Mouse (Mus musculus): ENCODE measurements around the gene Zfp616. TPM values are rescaled to one million over a fixed set of nuclear protein-coding genes. Genes with fewer than 3 reads are reported as not detected.

Gene Zfp616
- not detected in 2 replicates for polyA plus RNA-seq (2015; fragmentation: Nextera tagmentation; extraction: Ambion mirVana)

- no peak within 1 kb of the TSS for H3K9ac ChIP-seq
- H3K9me3 ChIP-seq = peaks cover 29% of the 10 kb centered on the region; the same call in 1 of the 2 replicates
- no peak within 1 kb of the TSS for H3K27ac ChIP-seq (replicated peaks)
- H3K4me2 ChIP-seq = no peak within 1 kb of the TSS
- no peak for ATAC-seq (ENCODE audit: low read depth)
- 89% methylated on average over 1 of the region's 1 CpGs for WGBS
- no peaks in the 10 kb centered on the region for H3K4me1 ChIP-seq (replicated peaks)
- no peak within 1 kb of the TSS for H3K4me3 ChIP-seq
- H3K27me3 ChIP-seq = no peaks in the 10 kb centered on the region
- no peaks in the 10 kb centered on the region for H3K36me3 ChIP-seq
These were observed at the start of gene Zfp616 for GRCm38 (mm10) chr11:74069655-74070054. Gene Zfp616, plus strand, starts transcription at chr11:74069955.

DNA sequence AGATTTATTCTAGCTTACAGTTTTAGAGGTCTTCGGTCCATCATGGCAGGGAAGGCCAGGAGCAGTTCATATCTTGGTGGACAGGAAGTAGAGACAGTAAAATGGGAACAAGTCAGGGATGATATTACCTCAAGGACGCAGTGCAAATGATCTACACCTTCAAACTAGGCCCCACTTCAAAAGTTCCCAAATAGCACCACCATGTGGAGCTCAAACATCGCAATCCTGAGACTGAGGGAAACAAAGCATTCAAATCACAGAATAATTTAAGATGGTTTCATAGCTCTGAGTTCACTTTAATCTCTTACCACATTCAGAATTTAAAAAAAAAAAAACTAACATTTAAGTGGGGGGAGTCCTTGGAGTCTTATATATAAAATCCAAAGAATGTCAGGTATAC is 18.4 kb upstream of the Zfp616 start:
- 72% methylated on average over 3 of the region's 3 CpGs for WGBS
- H3K4me3 ChIP-seq = no peak overlapping the region
- ATAC-seq (ENCODE audit: low read depth) = no peak
- H3K9ac ChIP-seq = no peak overlapping the region
- peaks cover 29% of the 10 kb centered on the region for H3K9me3 ChIP-seq
- no peaks in the 10 kb centered on the region for H3K27me3 ChIP-seq
- H3K27ac ChIP-seq (replicated peaks) = no peak overlapping the region
- H3K4me2 ChIP-seq = no peak overlapping the region
- H3K4me1 ChIP-seq (replicated peaks) = no peaks in the 10 kb centered on the region
- no peaks in the 10 kb centered on the region for H3K36me3 ChIP-seq

DNA sequence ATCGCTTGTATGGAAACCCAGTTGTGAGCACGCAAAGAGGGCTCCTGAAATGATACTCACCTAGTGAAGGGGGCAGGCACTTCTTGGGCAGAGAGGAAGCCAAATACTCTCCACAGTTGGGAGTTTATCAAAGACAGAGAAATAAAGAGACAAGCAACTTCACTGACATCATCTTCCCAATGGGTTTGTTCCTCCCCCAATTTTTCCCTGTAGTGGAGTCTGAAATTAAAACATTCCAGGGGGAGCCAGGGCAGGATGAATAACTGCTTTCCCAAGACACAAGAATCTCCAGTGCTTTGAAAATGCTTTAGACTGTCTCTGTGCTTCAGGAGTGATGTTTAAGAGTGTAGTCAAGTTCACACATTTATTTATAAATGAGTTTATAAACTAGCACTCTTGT is 13.3 kb upstream of the Zfp616 start, which contains the start of the genes Olfr139 and Olfr399:
TSS of gene Olfr139 (minus strand) at position 101 of the 400 bp plus-strand sequence.
TSS of gene Olfr399 (minus strand) at position 165 of the 400 bp plus-strand sequence.
- 68% methylated on average over 2 of the region's 2 CpGs for WGBS

DNA sequence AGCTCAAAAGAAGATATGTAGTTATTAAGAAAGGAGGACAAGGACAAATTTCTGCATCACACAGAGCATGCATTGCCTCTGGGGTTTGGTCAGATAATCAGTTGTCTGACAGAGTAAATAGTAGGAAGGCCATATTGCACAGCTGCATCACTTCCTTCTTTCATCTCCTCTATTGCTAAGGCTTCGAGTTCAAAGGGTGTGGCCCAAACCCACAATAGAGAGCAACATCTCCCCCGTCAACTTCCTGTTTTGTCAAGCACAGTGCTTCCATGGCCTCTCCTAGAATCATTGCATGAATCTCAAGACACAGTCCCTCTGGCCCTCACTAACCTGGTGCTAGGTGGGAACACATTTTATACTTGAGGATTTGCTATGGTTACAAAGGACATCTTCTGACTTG is 31.0 kb downstream of the Zfp616 start:
- no peak for ATAC-seq (ENCODE audit: low read depth)
- Histone ChIP-seq H3K9me3 (peaks cover 12% of the 10 kb centered on the region; the same call in 1 of the 2 replicates), H3K27me3 (no peaks in the 10 kb centered on the region), H3K27ac (replicated peaks) (no peak overlapping the region), H3K36me3 (no peaks in the 10 kb centered on the region), H3K4me1 (replicated peaks) (no peaks in the 10 kb centered on the region), H3K4me2 (no peak overlapping the region), H3K4me3 (no peak overlapping the region), H3K9ac (no peak overlapping the region)
- WGBS = 69% methylated on average over 2 of the region's 2 CpGs

More for the DNA sequence above, 13.3 kb upstream of the Zfp616 start, which contains the start of the genes Olfr139 and Olfr399:
- H3K4me1 ChIP-seq (replicated peaks) = no peaks in the 10 kb centered on the region
- H3K27me3 ChIP-seq = no peaks in the 10 kb centered on the region
- H3K4me2 ChIP-seq = no peak within 1 kb of the TSS
- no peak within 1 kb of the TSS for H3K9ac ChIP-seq
- ATAC-seq (ENCODE audit: low read depth) = no peak
- no peak within 1 kb of the TSS for H3K4me3 ChIP-seq
- H3K27ac ChIP-seq (replicated peaks) = no peak within 1 kb of the TSS
- H3K36me3 ChIP-seq = no peaks in the 10 kb centered on the region
- peaks cover 20% of the 10 kb centered on the region for H3K9me3 ChIP-seq

GRCm38 (mm10) chr11:74101507-74101906 is 31.8 kb downstream of the Zfp616 start:
- 54% methylated on average over 2 of the region's 2 CpGs for WGBS
- no peak overlapping the region for H3K4me2 ChIP-seq
- no peak overlapping the region for H3K9ac ChIP-seq
- peaks cover 12% of the 10 kb centered on the region; the same call in 1 of the 2 replicates for H3K9me3 ChIP-seq
- ATAC-seq (ENCODE audit: low read depth) = no peak
- H3K27ac ChIP-seq (replicated peaks) = no peak overlapping the region
- H3K4me3 ChIP-seq = no peak overlapping the region
- H3K36me3 ChIP-seq = no peaks in the 10 kb centered on the region
- H3K4me1 ChIP-seq (replicated peaks) = no peaks in the 10 kb centered on the region
- H3K27me3 ChIP-seq = no peaks in the 10 kb centered on the region

DNA sequence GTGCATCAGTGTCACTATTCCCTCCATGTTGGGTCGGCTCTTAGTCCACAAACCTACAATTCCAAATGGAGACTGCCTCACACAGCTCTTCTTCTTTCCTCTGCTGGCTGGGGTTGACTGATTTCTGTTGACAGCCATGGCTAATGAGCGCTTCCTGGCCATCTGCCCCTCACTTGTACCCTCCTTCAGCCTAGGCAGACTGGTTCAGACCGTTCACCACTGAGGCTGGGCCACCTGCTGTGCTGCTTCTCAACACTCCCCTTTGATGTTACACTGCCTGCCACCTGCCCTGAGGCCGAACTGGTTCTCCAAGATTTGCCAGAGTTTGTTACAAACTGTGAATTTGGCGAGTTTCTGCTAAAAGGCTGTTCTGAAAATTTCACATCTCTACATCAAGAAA is 35.3 kb downstream of the Zfp616 start:
- no peak for ATAC-seq (ENCODE audit: low read depth)
- no peak overlapping the region for H3K27ac ChIP-seq (replicated peaks)
- 36% methylated on average over 5 of the region's 5 CpGs for WGBS

DNA sequence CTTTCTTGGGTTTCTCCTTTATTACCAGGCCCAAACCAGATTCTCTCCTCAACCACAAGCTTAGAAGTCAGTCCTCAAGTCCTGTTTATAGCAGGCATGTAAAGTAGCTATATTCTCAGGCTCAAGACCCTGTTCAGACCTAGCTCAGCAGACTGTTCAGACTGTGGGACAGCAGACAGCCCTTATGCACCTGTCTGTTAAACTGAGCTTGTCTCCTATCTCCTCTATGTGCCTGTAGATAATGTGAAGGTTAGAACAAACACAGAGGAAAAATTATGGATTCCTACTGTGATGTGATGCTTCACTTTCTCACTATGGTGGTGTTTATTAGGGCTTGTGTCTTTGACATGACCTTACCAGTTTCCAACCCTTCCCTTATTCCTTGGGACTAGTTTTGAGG is 43.7 kb downstream of the Zfp616 start, which contains the start of gene Olfr401:
TSS of gene Olfr401 (plus strand) at position 301 of the 400 bp plus-strand sequence.
- ATAC-seq (ENCODE audit: low read depth) = no peak
- H3K27ac ChIP-seq (replicated peaks) = no peak within 1 kb of the TSS
- no peak within 1 kb of the TSS for H3K4me3 ChIP-seq
- H3K36me3 ChIP-seq = no peaks in the 10 kb centered on the region
- H3K9ac ChIP-seq = no peak within 1 kb of the TSS
- peaks cover 33% of the 10 kb centered on the region for H3K9me3 ChIP-seq
- no peak within 1 kb of the TSS for H3K4me2 ChIP-seq
- no peaks in the 10 kb centered on the region for H3K27me3 ChIP-seq
- H3K4me1 ChIP-seq (replicated peaks) = no peaks in the 10 kb centered on the region

More for the DNA sequence above, 35.3 kb downstream of the Zfp616 start:
- Histone ChIP-seq H3K36me3 (no peaks in the 10 kb centered on the region), H3K4me1 (replicated peaks) (no peaks in the 10 kb centered on the region), H3K4me2 (no peak overlapping the region), H3K9me3 (peaks cover 18% of the 10 kb centered on the region), H3K27me3 (no peaks in the 10 kb centered on the region), H3K9ac (no peak overlapping the region), H3K4me3 (no peak overlapping the region)

Other genes with a start within 250 kb of the Zfp616 start
- gene Olfr393, start 218.5 kb upstream of the Zfp616 start, polyA plus RNA-seq (2015; fragmentation: Nextera tagmentation; extraction: Ambion mirVana) = not detected in 2 replicates
- not detected in 2 replicates for gene Olfr394, start 179.2 kb upstream of the Zfp616 start, polyA plus RNA-seq (2015; fragmentation: Nextera tagmentation; extraction: Ambion mirVana)
- not detected in 2 replicates for gene Olfr395, start 160.7 kb upstream of the Zfp616 start, polyA plus RNA-seq (2015; fragmentation: Nextera tagmentation; extraction: Ambion mirVana)
- not detected in 2 replicates for gene Olfr23, start 133.3 kb upstream of the Zfp616 start, polyA plus RNA-seq (2015; fragmentation: Nextera tagmentation; extraction: Ambion mirVana)
- gene Olfr397, start 109.1 kb upstream of the Zfp616 start, polyA plus RNA-seq (2015; fragmentation: Nextera tagmentation; extraction: Ambion mirVana) = not detected in 2 replicates
- not detected in 2 replicates for gene Olfr398, start 79.5 kb upstream of the Zfp616 start, polyA plus RNA-seq (2015; fragmentation: Nextera tagmentation; extraction: Ambion mirVana)
- not detected in 2 replicates for gene Olfr139, start 13.4 kb upstream of the Zfp616 start, polyA plus RNA-seq (2015; fragmentation: Nextera tagmentation; extraction: Ambion mirVana)
- gene Olfr399, start 13.3 kb upstream of the Zfp616 start, polyA plus RNA-seq (2015; fragmentation: Nextera tagmentation; extraction: Ambion mirVana) = not detected in 2 replicates
- gene Olfr401, start 43.8 kb downstream of the Zfp616 start, polyA plus RNA-seq (2015; fragmentation: Nextera tagmentation; extraction: Ambion mirVana) = not detected in 2 replicates
- not detected in 2 replicates for gene Olfr402, start 83.6 kb downstream of the Zfp616 start, polyA plus RNA-seq (2015; fragmentation: Nextera tagmentation; extraction: Ambion mirVana)
- gene Olfr403, start 116.3 kb downstream of the Zfp616 start, polyA plus RNA-seq (2015; fragmentation: Nextera tagmentation; extraction: Ambion mirVana) = not detected in 2 replicates
- not detected in 2 replicates for gene Olfr43, start 141.4 kb downstream of the Zfp616 start, polyA plus RNA-seq (2015; fragmentation: Nextera tagmentation; extraction: Ambion mirVana)
- not detected in 2 replicates for gene Olfr406, start 189.9 kb downstream of the Zfp616 start, polyA plus RNA-seq (2015; fragmentation: Nextera tagmentation; extraction: Ambion mirVana)
- gene Olfr59, start 213.8 kb downstream of the Zfp616 start, polyA plus RNA-seq (2015; fragmentation: Nextera tagmentation; extraction: Ambion mirVana) = not detected in 2 replicates

Data from neural tube, embryonic 13.5 days (tissue).